Mouse (Mus musculus) small intestine, adult 2 months (tissue): ENCODE measurements around the gene Fam92a.

Source experiments
- CTCF ChIP-seq: fragments of 200-500 bp; IDR thresholded peaks from 2 replicates; pipeline ENCODE4 v1.5.1; 2012; ENCODE audit warnings: low read depth, mild to moderate bottlenecking, control low read depth, inconsistent platforms, low read length, moderate library complexity, mixed read lengths; ENCODE audit not compliant: insufficient replicate concordance, insufficient read length; ENCODE audit errors: extremely low read depth
- POLR2A ChIP-seq: fragments of 200-500 bp; IDR thresholded peaks from 2 replicates; pipeline ENCODE4 v1.6.1; 2012; ENCODE audit warnings: low read depth, mild to moderate bottlenecking, control low read depth, inconsistent platforms, low read length, moderate library complexity

DNA sequence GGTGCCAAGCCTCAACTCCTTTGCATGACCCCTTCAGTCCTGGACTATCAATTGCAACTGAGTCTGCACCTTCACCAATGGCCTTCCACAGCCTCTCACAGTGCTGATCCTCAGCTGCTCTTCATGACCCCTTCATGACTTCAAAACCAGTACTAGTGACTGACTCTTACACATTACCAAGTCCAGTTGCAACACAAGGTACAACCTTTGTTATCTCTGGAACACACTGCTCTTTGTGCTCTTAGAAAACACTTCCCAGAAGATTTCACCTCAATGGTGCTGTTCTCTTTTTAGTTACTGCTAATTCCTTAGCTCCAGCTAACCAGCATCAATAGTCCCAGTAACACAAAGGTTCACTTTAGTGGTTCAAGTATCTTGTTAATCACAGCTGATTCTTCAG is 24.2 kb downstream of the Fam92a start:
- TF ChIP-seq CTCF (no peak), POLR2A (no peak)
